In genomic region chr11:110101437-110101836, GRCm38 (mm10) we compare ENCODE assay signal across 26 mouse cellular contexts. TPM values are rescaled to one million over a fixed set of nuclear protein-coding genes. Genes with fewer than 3 reads are reported as not detected.
"Had no signal": no experiment of that assay in that cellular context is flagged by ENCODE, and none has a peak within 500 bp of the region (broad histone marks: within the 10 kb centered on the region; RNA-seq: fewer than 3 reads in every experiment).

No protein-coding gene starts in this region.

- H3K4me1 ChIP-seq: heart, embryonic 13.5 days; heart, embryonic 15.5 days; hindbrain, embryonic 13.5 days; hindbrain, embryonic 15.5 days; intestine, embryonic 15.5 days; limb, embryonic 10.5 days; limb, embryonic 12.5 days had no signal

- DNase-seq: forebrain, postnatal 0 days; gastrocnemius, postnatal 14 days; gastrocnemius, postnatal 36 days; heart, adult 11 months; heart, adult 2 months; heart, postnatal 14 days; heart, postnatal 36 days; kidney, adult 18-20 months; kidney, adult 8-10 months; kidney, postnatal 10 days; kidney, postnatal 25 days; kidney, postnatal 4 days had no signal

- H3K4me3 ChIP-seq: heart, adult 2 months; heart, embryonic 13.5 days; heart, embryonic 15.5 days; hindbrain, embryonic 13.5 days; hindbrain, embryonic 15.5 days; intestine, embryonic 15.5 days; layer of hippocampus, adult 2 months; left cerebral cortex, adult 2 months; limb, embryonic 10.5 days; limb, embryonic 12.5 days had no signal

- H3K36me3 ChIP-seq: heart, embryonic 15.5 days; hindbrain, embryonic 13.5 days; hindbrain, embryonic 15.5 days; intestine, embryonic 15.5 days; limb, embryonic 10.5 days; limb, embryonic 12.5 days had no signal

- H3K4me2 ChIP-seq: heart, embryonic 11.5 days; heart, embryonic 13.5 days; heart, embryonic 15.5 days; hindbrain, embryonic 13.5 days; hindbrain, embryonic 15.5 days; intestine, embryonic 15.5 days; limb, embryonic 12.5 days had no signal

- H3K27ac ChIP-seq: heart, adult 2 months; heart, embryonic 13.5 days; heart, embryonic 15.5 days; hindbrain, embryonic 13.5 days; hindbrain, embryonic 15.5 days; intestine, embryonic 15.5 days; layer of hippocampus, adult 2 months; left cerebral cortex, adult 2 months; limb, embryonic 10.5 days; limb, embryonic 12.5 days had no signal

- ATAC-seq: forebrain, postnatal 0 days; inflammation-experienced regulatory T-cells, adult 6 months; intestine, embryonic 15.5 days; intestine, postnatal 0 days had no signal

- H3K9me3 ChIP-seq: heart, embryonic 13.5 days; heart, embryonic 15.5 days; hindbrain, embryonic 13.5 days; hindbrain, embryonic 15.5 days; intestine, embryonic 15.5 days; limb, embryonic 10.5 days; limb, embryonic 12.5 days had no signal

- H3K9ac ChIP-seq: forebrain, postnatal 0 days; heart, embryonic 13.5 days; heart, embryonic 15.5 days; hindbrain, embryonic 13.5 days; hindbrain, embryonic 15.5 days; intestine, embryonic 15.5 days; limb, embryonic 12.5 days had no signal

- H3K27me3 ChIP-seq: heart, embryonic 13.5 days; heart, embryonic 15.5 days; hindbrain, embryonic 13.5 days; hindbrain, embryonic 15.5 days; intestine, embryonic 15.5 days; limb, embryonic 12.5 days had no signal

RNA-seq across cellular contexts. Expression of gene Abca8a, which starts 5.7 kb away (rescaled TPM):
- total RNA-seq: hematopoietic stem cell, adult 5-6 weeks had no signal
- polyA plus RNA-seq: heart, embryonic 11.5 days; inflammation-experienced regulatory T-cells, adult 6 months; kidney, embryonic 14.5 days; limb, embryonic 10.5 days had no signal
